In genomic region chr10:28567441-28567840, GRCm38 (mm10) we compare ENCODE assay signal across 27 mouse cellular contexts.
DNase-seq lines count a peak whose midpoint lies in the region; ATAC-seq lines count a peak whose summit lies in the region.
"Had no signal": no experiment of that assay in that cellular context is flagged by ENCODE, and none has a peak within 500 bp of the region (broad histone marks: within the 10 kb centered on the region; RNA-seq: fewer than 3 reads in every experiment).

No protein-coding gene starts in this region.

- no peak overlapping the region for H3K4me2 ChIP-seq in forebrain, embryonic 11.5 days (ENCODE audit: low read depth, low read length, severe bottlenecking)
- H3K4me2 ChIP-seq: embryonic facial prominence, embryonic 13.5 days; heart, embryonic 12.5 days; midbrain, embryonic 15.5 days had no signal

- H3K27ac ChIP-seq in forebrain, embryonic 11.5 days (ENCODE audit: low read depth, low read length) = no peak overlapping the region
- H3K27ac ChIP-seq: embryonic facial prominence, embryonic 13.5 days; hindbrain, postnatal 0 days; liver, embryonic 15.5 days; macrophage; midbrain, embryonic 15.5 days had no signal

- H3K9me3 ChIP-seq in forebrain, embryonic 11.5 days (ENCODE audit: control insufficient read depth, low read length) = no peaks in the 10 kb centered on the region
- H3K9me3 ChIP-seq: embryonic facial prominence, embryonic 13.5 days; heart, embryonic 12.5 days; liver, embryonic 15.5 days; midbrain, embryonic 15.5 days had no signal

- no peaks in the 10 kb centered on the region for H3K4me1 ChIP-seq in forebrain, embryonic 11.5 days (replicated peaks; ENCODE audit: control insufficient read depth, insufficient read depth, low read length)
- H3K4me1 ChIP-seq: embryonic facial prominence, embryonic 13.5 days; heart, embryonic 12.5 days; midbrain, embryonic 15.5 days had no signal

- no peak overlapping the region for H3K9ac ChIP-seq in forebrain, embryonic 11.5 days (ENCODE audit: low read length)
- H3K9ac ChIP-seq: embryonic facial prominence, embryonic 13.5 days; heart, embryonic 12.5 days; liver, embryonic 15.5 days; midbrain, embryonic 15.5 days had no signal

- DNase-seq in CD4-positive helper T cell, adult 2 months (ENCODE audit: low read depth, low spot score) = peak; percentile 78
- peak; percentile 67 for DNase-seq in CD4-positive, CD25-positive, alpha-beta regulatory T cell, adult 2 months (ENCODE audit: low read depth, low spot score)
- DNase-seq in induced T-regulatory cell, adult 2 months (ENCODE audit: low read depth) = peak; percentile 65
- DNase-seq in thymus, postnatal 25 days = peak; percentile 57
- no peak for DNase-seq in testis, postnatal 10 days (ENCODE audit: low spot score)
- DNase-seq in forebrain, embryonic 11.5 days (ENCODE audit: low spot score) = no peak
- DNase-seq in urinary bladder, postnatal 4 days (ENCODE audit: low spot score in 2 of 2) = no peak
- DNase-seq: adrenal gland, postnatal 14 days; cerebellum, adult 2 months; cerebellum, postnatal 25 days; embryo, embryonic 11 days; gastrocnemius, postnatal 14 days; heart, adult 11 months; heart, postnatal 14 days; kidney, adult 18-20 months; kidney, postnatal 4 days; right cerebral cortex, adult 18-20 months; right cerebral cortex, postnatal 4 days had no signal

- H3K27me3 ChIP-seq in forebrain, embryonic 11.5 days (ENCODE audit: control insufficient read depth, insufficient read depth, low read length) = no peaks in the 10 kb centered on the region
- H3K27me3 ChIP-seq: embryonic facial prominence, embryonic 13.5 days; heart, embryonic 12.5 days; liver, embryonic 15.5 days; midbrain, embryonic 15.5 days had no signal

- WGBS in forebrain, embryonic 11.5 days = 95% methylated on average over 3 of the region's 3 CpGs

- no peak overlapping the region for H3K4me3 ChIP-seq in forebrain, embryonic 11.5 days (ENCODE audit: low read depth, low read length)
- H3K4me3 ChIP-seq: embryonic facial prominence, embryonic 13.5 days; erythroblast, embryonic 14.5 days; heart, embryonic 12.5 days; liver, embryonic 15.5 days; midbrain, embryonic 15.5 days; myocyte had no signal

- ATAC-seq in forebrain, embryonic 11.5 days (replicated peaks; ENCODE audit: low FRiP score) = no peak
- ATAC-seq: forebrain, embryonic 14.5 days; hindbrain, postnatal 0 days; midbrain, embryonic 15.5 days had no signal

- no peaks in the 10 kb centered on the region for H3K36me3 ChIP-seq in forebrain, embryonic 11.5 days (ENCODE audit: control insufficient read depth, insufficient read depth, low read length)
- H3K36me3 ChIP-seq: liver, embryonic 15.5 days; midbrain, embryonic 15.5 days had no signal

Comparison
In these comparisons a context has a peak if more than half of its experiments do, and no peak if none do; other contexts are left out.
1. DNase-seq: peak in CD4-positive helper T cell, adult 2 months (single experiment), CD4-positive, CD25-positive, alpha-beta regulatory T cell, adult 2 months (single experiment), induced T-regulatory cell, adult 2 months (single experiment) and thymus, postnatal 25 days (single experiment); none in testis, postnatal 10 days (single experiment), forebrain, embryonic 11.5 days (single experiment) and urinary bladder, postnatal 4 days (0 of 2).